Mouse (Mus musculus) liver, adult 2 months (tissue): ENCODE data around the gene Cfap74.

Experiments
- CTCF ChIP-seq: fragments of 200-500 bp; IDR thresholded peaks from 2 replicates; pipeline ENCODE4 v1.5.1; 2011; ENCODE audit warnings: low read depth, low read length, control low read depth
- POLR2A ChIP-seq: fragments of 200-500 bp; IDR thresholded peaks from 2 replicates; pipeline ENCODE4 v1.6.1; 2011; ENCODE audit warnings: low read length, control low read depth; ENCODE audit not compliant: insufficient read depth; ENCODE audit errors: extremely low read depth

- TF ChIP-seq CTCF (no peak), POLR2A (no peak)
These were observed 48.1 kb upstream of the Cfap74 start for GRCm38 (mm10) chr4:155360856-155361255.
